ENCODE assay signal across 10 mouse cellular contexts in genomic region chr4:106953760-106954159, GRCm38 (mm10). TPM values are rescaled to one million over a fixed set of nuclear protein-coding genes. Genes with fewer than 3 reads are reported as not detected.
DNase-seq lines count a peak whose midpoint lies in the region; ATAC-seq and TF ChIP-seq lines count a peak whose summit lies in the region.
"Had no signal": no experiment of that assay in that cellular context is flagged by ENCODE, and none has a peak within 500 bp of the region (broad histone marks: within the 10 kb centered on the region; RNA-seq: fewer than 3 reads in every experiment).

No protein-coding gene starts in this region.

- H3K27ac ChIP-seq in gastrocnemius, adult 2 months = peak overlapping the region; percentile 67
- peak overlapping the region; percentile 45; the same call in 1 of the 2 replicates for H3K27ac ChIP-seq in forebrain, embryonic 14.5 days (ENCODE audit: low read depth, low read length)
- 0 out of 2 replicates have a peak overlapping the region, but pooled peaks have one; percentile 32 for H3K27ac ChIP-seq in midbrain, postnatal 0 days (ENCODE audit: low read depth, low read length)
- H3K27ac ChIP-seq: intestine, embryonic 15.5 days; liver, embryonic 15.5 days had no signal

- H3K4me2 ChIP-seq in forebrain, embryonic 14.5 days (ENCODE audit: low read length) = no peak overlapping the region
- no peak overlapping the region for H3K4me2 ChIP-seq in midbrain, postnatal 0 days (ENCODE audit: low read depth, low read length, poor library complexity, severe bottlenecking)
- H3K4me2 ChIP-seq: intestine, embryonic 15.5 days; liver, embryonic 15.5 days had no signal

- no peak overlapping the region for H3K9ac ChIP-seq in forebrain, embryonic 14.5 days (ENCODE audit: low read length)
- H3K9ac ChIP-seq in midbrain, postnatal 0 days (replicated peaks; ENCODE audit: low read length, poor library complexity, severe bottlenecking) = no peak overlapping the region
- H3K9ac ChIP-seq: intestine, embryonic 15.5 days; liver, embryonic 15.5 days had no signal

- intact Hi-C loops in gastrocnemius, adult 2 months (cut with DNase I) = no loop called here

- TF ChIP-seq CTCF in gastrocnemius, adult 2 months (IDR thresholded peaks at IDR 0.05) = no peak
- no peak for TF ChIP-seq CTCF in midbrain, postnatal 0 days (IDR thresholded peaks at IDR 0.05)

- 52% methylated on average over 5 of the region's 5 CpGs for WGBS in forebrain, embryonic 14.5 days
- WGBS in midbrain, postnatal 0 days = 57% methylated on average over 5 of the region's 5 CpGs

- DNase-seq in gastrocnemius, adult 2 months = peak; percentile 38
- DNase-seq in gastrocnemius, adult 8-10 months (ENCODE audit: low spot score in 2 of 2) = no peak
- peak; percentile 36 for DNase-seq in ovary, postnatal 36 days (ENCODE audit: low spot score)
- DNase-seq in ovary, postnatal 14 days (ENCODE audit: low spot score) = no peak
- no peak for DNase-seq in forebrain, embryonic 14.5 days (ENCODE audit: low spot score)
- DNase-seq in midbrain, postnatal 0 days (ENCODE audit: low spot score) = peak; percentile 62
- DNase-seq in urinary bladder, postnatal 14 days (ENCODE audit: low spot score) = no peak
- no peak for DNase-seq in kidney, adult 11 months

- H3K4me3 ChIP-seq in gastrocnemius, adult 2 months = no peak overlapping the region
- no peak overlapping the region for H3K4me3 ChIP-seq in forebrain, embryonic 14.5 days (ENCODE audit: low read depth, low read length)
- H3K4me3 ChIP-seq in midbrain, postnatal 0 days (ENCODE audit: low read depth, low read length) = no peak overlapping the region
- H3K4me3 ChIP-seq: intestine, embryonic 15.5 days; liver, embryonic 15.5 days had no signal

- no peaks in the 10 kb centered on the region for H3K9me3 ChIP-seq in forebrain, embryonic 14.5 days (replicated peaks; ENCODE audit: control insufficient read depth, low read length)
- H3K9me3 ChIP-seq in midbrain, postnatal 0 days (ENCODE audit: low read length) = no peaks in the 10 kb centered on the region
- H3K9me3 ChIP-seq: intestine, embryonic 15.5 days; liver, embryonic 15.5 days had no signal

- no peak for ATAC-seq in forebrain, embryonic 14.5 days
- no peak for ATAC-seq in midbrain, postnatal 0 days (ENCODE audit: low FRiP score)
- ATAC-seq: intestine, embryonic 15.5 days had no signal

- no peaks in the 10 kb centered on the region for H3K27me3 ChIP-seq in forebrain, embryonic 14.5 days (replicated peaks; ENCODE audit: control insufficient read depth, insufficient read depth, low read length)
- H3K27me3 ChIP-seq in midbrain, postnatal 0 days (ENCODE audit: insufficient read depth, low read length) = no peaks in the 10 kb centered on the region
- H3K27me3 ChIP-seq: intestine, embryonic 15.5 days; liver, embryonic 15.5 days had no signal

- peaks cover 66% of the 10 kb centered on the region for H3K4me1 ChIP-seq in forebrain, embryonic 14.5 days (ENCODE audit: control insufficient read depth, insufficient read depth, low read length)
- peaks cover 46% of the 10 kb centered on the region for H3K4me1 ChIP-seq in midbrain, postnatal 0 days (ENCODE audit: insufficient read depth, low read length)

- H3K36me3 ChIP-seq in forebrain, embryonic 14.5 days (ENCODE audit: control insufficient read depth, insufficient read depth, low read length) = no peaks in the 10 kb centered on the region
- H3K36me3 ChIP-seq in midbrain, postnatal 0 days (ENCODE audit: insufficient read depth, low read length) = no peaks in the 10 kb centered on the region
- H3K36me3 ChIP-seq: intestine, embryonic 15.5 days had no signal

RNA-seq across cellular contexts. Expression of gene Ssbp3, which starts 43.3 kb away (rescaled TPM):
- 10 to 100 TPM; 23.7 to 30.0 TPM for total RNA-seq in gastrocnemius, adult 2 months (2021)
- 10 to 100 TPM; 24.0 to 27.1 (median 25.8) TPM for total RNA-seq in gastrocnemius, adult 8-10 months (2022)
- 118 and 127 TPM in 2 replicates for polyA plus RNA-seq in forebrain, embryonic 14.5 days (2014; fragmentation: Nextera tagmentation; extraction: Ambion mirVana)
- 172 and 176 TPM in 2 replicates for total RNA-seq in midbrain, postnatal 0 days (2014; rRNA removed)
- 110 and 126 TPM in 2 replicates for polyA plus RNA-seq in midbrain, postnatal 0 days (2015; fragmentation: Nextera tagmentation; extraction: Ambion mirVana)

Comparison
In these comparisons a context has a peak if more than half of its experiments do, and no peak if none do; other contexts are left out.
1. DNase-seq: peak in gastrocnemius, adult 2 months (single experiment), ovary, postnatal 36 days (single experiment) and midbrain, postnatal 0 days (single experiment); none in gastrocnemius, adult 8-10 months (0 of 2), ovary, postnatal 14 days (single experiment), forebrain, embryonic 14.5 days (single experiment), urinary bladder, postnatal 14 days (single experiment) and kidney, adult 11 months (single experiment).
2. Peak in every context shown above with its lines, with median percentiles within 50 percentile points of each other: H3K27ac ChIP-seq.